Mouse (Mus musculus) left cerebral cortex, postnatal 14 days (tissue): ENCODE results near the gene Slc37a3. TPM values are rescaled to one million over a fixed set of nuclear protein-coding genes. Genes with fewer than 3 reads are reported as not detected.

ENCODE experiments used
- DNase-seq, 2 experiments: peaks; one replicate each; pipeline ENCODE4 v3.0.0; 2021 to 2022; ENCODE audit warnings: low spot score in 2 of 2, mixed read lengths in 1 of 2
- intact Hi-C: fragments of 180-260 bp; cut with DNase I; formaldehyde crosslinking; loops from one replicate; pipeline ENCODE4 v1.15.1; 2025
- total RNA-seq, 2 experiments: library from RNA; stranded (reverse); gene quantifications; 2 replicates each; pipeline ENCODE4 v1.2.3; 2021

Gene Slc37a3
- total RNA-seq, 2 experiments from 2014 or later: 64.9 to 80.9 TPM

- intact Hi-C loops: no loop called here
- DNase-seq: no peak
These were observed 45.3 kb downstream of the Slc37a3 start for GRCm38 (mm10) chr6:39331998-39332700.

GRCm38 (mm10) chr6:39330981-39331380, 46.5 kb downstream of the Slc37a3 start:
- intact Hi-C loops: no loop called here

GRCm38 (mm10) chr6:39320286-39320685, 57.2 kb downstream of the Slc37a3 start:
- no peak for DNase-seq
- intact Hi-C loops: no loop called here

More at GRCm38 (mm10) chr6:39330981-39331380, 46.5 kb downstream of the Slc37a3 start:
- DNase-seq: no peak

GRCm38 (mm10) chr6:39319061-39319761, 58.3 kb downstream of the Slc37a3 start:
- DNase-seq: peak; percentile 54 to 67
- intact Hi-C loops: loop anchor here (2.0 kb wide), 1 partner anchor 112 kb away; the partner anchor contains the start of gene Kdm7a

- intact Hi-C loops: loop anchor here (2.0 kb wide), 1 partner anchor 112 kb away; the partner anchor contains the start of gene Kdm7a
- DNase-seq: peak; percentile 25 to 61
These were observed 58.9 kb downstream of the Slc37a3 start for GRCm38 (mm10) chr6:39318631-39319010.

GRCm38 (mm10) chr6:39317854-39318630, 59.4 kb downstream of the Slc37a3 start:
- intact Hi-C loops: loop anchor here (2.0 kb wide), 1 partner anchor 111 kb away; the partner anchor contains the start of gene Kdm7a
- DNase-seq: peak in 1 of 2 experiments; percentile 53

GRCm38 (mm10) chr6:39316089-39316488, 61.4 kb downstream of the Slc37a3 start:
- no peak for DNase-seq
- intact Hi-C loops: no loop called here

- no peak for DNase-seq
- intact Hi-C loops: no loop called here
These were observed 63.0 kb downstream of the Slc37a3 start for GRCm38 (mm10) chr6:39314461-39314860.

GRCm38 (mm10) chr6:39311786-39312185, 65.7 kb downstream of the Slc37a3 start:
- DNase-seq: no peak
- intact Hi-C loops: no loop called here

GRCm38 (mm10) chr6:39304371-39304874, 73.1 kb downstream of the Slc37a3 start:
- no peak for DNase-seq
- intact Hi-C loops: no loop called here

- peak in 1 of 2 experiments; percentile 23 for DNase-seq
- intact Hi-C loops: no loop called here
These were observed 76.0 kb downstream of the Slc37a3 start for GRCm38 (mm10) chr6:39301484-39301883.

- intact Hi-C loops: no loop called here
- no peak for DNase-seq
These were observed 80.4 kb downstream of the Slc37a3 start for GRCm38 (mm10) chr6:39297079-39297478.

- no peak for DNase-seq
- intact Hi-C loops: no loop called here
These were observed 81.0 kb downstream of the Slc37a3 start for GRCm38 (mm10) chr6:39296474-39296873.

- no peak for DNase-seq
- intact Hi-C loops: no loop called here
These were observed 81.6 kb downstream of the Slc37a3 start for GRCm38 (mm10) chr6:39295727-39296411.

- no peak for DNase-seq
- intact Hi-C loops: no loop called here
These were observed 87.8 kb downstream of the Slc37a3 start for GRCm38 (mm10) chr6:39289721-39290120.

- no peak for DNase-seq
- intact Hi-C loops: no loop called here
These were observed 89.7 kb downstream of the Slc37a3 start for GRCm38 (mm10) chr6:39287782-39288181.

- no peak for DNase-seq
- intact Hi-C loops: no loop called here
These were observed 90.8 kb downstream of the Slc37a3 start for GRCm38 (mm10) chr6:39286732-39287083.

GRCm38 (mm10) chr6:39286053-39286731, 91.3 kb downstream of the Slc37a3 start:
- DNase-seq: no peak
- intact Hi-C loops: no loop called here

GRCm38 (mm10) chr6:39284836-39285235, 92.6 kb downstream of the Slc37a3 start:
- intact Hi-C loops: no loop called here
- no peak for DNase-seq
